Mouse (Mus musculus) erythroblast, embryonic 14.5 days (primary cell): ENCODE results near the gene Ush2a.

ENCODE experiments used
- GATA1 ChIP-seq: IDR thresholded peaks from 2 replicates; pipeline ENCODE4 v1.6.1; 2012; ENCODE audit warnings: low read length, inconsistent platforms, mixed read lengths
- TAL1 ChIP-seq: IDR thresholded peaks from 3 replicates; pipeline ENCODE4 v1.6.1; 2012; ENCODE audit warnings: low read length, inconsistent platforms, mixed read lengths

GRCm38 (mm10) chr1:188430689-188431088 lies 168.9 kb downstream of the Ush2a start:
- TF ChIP-seq GATA1 (no peak), TAL1 (no peak)
